Mouse (Mus musculus): ENCODE results near the gene Bora.

DNA sequence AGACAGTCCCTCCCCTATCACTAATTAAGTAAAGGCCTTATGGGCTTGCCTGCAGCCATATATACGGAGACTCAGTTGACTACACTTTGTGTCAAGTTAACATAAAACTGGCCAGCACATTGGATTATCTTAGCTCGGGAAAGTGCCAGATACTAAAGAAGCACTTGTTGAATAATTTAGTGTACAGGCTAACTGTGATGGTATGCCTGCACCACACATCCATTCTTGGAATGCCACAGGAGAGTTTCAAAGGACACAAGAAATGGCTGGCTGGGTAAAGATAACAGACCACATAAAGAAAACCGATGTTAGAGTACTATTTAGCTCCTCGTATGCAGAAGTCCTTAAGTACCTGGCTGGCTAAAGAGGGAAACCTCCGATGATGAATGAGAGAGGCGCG lies 27.3 kb upstream of the Bora start:
- TF ChIP-seq CTCF (IDR thresholded peaks at IDR 0.05; ENCODE audit: extremely low read depth, insufficient read length, insufficient replicate concordance, low read depth, low read length): no peak
- TF ChIP-seq POLR2A (IDR thresholded peaks at IDR 0.05; ENCODE audit: low read depth, low read length): no peak
